Mouse (Mus musculus): ENCODE results near the gene Il16.

Il16 gene

DNA sequence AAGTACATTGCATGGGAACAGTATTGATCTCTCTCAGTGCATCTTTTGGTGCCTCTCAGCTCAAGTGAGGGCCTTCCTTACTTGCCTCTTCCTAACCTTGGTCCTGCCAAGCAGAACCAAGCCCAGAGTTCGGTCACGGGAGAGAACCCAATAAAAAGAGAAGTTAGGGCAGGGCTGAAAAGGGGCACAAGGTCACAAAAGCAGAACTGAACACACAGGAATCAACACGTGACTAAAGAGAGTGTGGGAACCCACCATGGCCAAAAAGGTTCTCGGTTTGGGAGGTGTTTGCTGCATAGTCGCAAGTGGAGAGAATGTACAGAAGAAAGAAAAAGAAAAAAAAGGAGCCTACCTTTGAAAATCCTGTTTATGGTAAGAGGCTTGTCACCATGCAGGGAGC, 100.0 kb downstream of the Il16 start:
- in situ Hi-C loops (cut with MboI, MseI) = loop anchor here (10.0 kb wide), 2 partner anchors 529 to 991 kb away; no protein-coding TSS in a partner anchor

DNA sequence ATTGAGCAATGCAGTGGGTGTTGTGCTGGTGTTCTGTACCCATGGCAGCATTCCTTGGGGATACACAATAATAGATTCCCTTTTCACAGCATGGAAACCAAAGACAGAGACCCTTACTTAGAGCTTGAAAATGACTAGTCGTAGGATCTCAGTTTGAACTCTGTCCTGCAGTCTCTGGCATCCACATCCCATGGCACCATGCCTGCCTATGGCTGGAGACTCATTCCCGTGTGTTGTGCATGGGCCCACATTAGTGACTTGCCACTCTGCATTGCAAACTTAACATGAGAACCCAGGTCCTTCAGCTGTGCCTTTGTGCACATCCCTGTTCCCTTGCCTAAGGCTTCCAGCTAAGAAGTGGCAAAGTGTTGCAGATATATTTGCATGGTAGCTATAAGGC, 100.8 kb downstream of the Il16 start:
- in situ Hi-C loops (cut with MboI, MseI) = loop anchor here (10.0 kb wide), 2 partner anchors 530 to 990 kb away; no protein-coding TSS in a partner anchor

DNA sequence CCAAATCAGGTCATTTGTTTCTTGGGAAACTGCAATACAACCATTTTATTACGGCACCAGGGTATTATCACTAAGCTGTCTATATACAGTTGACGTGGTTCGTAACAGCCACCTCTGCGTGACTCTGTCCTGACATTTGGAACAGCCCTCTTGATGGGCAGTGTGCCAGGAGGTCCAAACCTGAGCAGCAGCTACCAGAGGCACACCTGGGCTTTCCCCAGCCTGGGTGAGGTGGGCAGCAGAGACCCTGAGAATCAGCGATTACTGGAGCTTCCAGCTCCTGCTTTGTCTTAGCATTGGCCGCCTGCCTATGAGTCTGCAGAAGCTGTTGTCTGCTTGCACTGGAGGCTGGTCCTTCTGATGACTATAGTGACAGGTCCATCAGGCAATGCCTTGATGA, 101.9 kb downstream of the Il16 start:
- in situ Hi-C loops (cut with MboI, MseI) = loop anchor here (10.0 kb wide), 2 partner anchors 531 to 989 kb away; no protein-coding TSS in a partner anchor

DNA sequence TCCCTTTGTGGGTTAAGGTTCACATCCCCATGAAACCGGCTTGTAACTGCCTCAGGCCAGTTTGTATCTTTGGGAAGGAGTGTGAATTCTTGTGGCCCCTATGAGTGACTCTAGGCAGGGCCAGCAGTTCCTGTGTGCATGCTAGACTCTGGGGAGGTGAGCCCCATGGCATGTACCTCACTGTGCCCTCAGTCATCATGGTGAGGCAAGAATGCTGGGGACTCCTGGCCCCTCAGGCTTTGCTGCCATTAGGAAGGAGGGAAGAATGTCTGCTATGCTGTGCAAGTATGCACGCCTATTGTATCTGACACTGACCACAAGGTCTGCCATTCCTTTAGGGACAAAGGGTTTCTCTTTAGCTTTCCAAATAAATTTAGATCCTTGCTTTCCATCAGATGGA, 104.4 kb downstream of the Il16 start:
- in situ Hi-C loops (cut with MboI, MseI) = loop anchor here (10.0 kb wide), 2 partner anchors 534 to 986 kb away; no protein-coding TSS in a partner anchor

DNA sequence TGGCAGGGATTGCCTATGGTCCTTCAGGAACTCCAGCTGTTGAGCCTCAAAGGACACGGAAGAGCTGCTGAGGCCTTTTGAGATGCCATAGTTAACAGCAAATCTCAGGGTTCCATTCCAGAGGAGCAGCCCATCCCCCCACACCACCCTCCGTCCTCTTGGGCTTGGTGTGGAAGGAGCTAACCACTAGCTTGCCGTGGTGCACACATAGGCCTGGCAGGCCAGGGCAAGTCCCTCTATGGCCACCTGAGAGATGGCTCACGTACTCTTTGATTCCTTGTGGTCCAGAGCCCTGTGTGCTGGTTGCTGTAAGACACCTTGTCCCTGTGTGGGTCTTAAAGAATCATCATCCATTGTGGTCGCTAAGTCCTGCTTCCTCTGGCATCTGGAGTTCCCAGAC, 104.9 kb downstream of the Il16 start:
- in situ Hi-C loops (cut with MboI, MseI) = loop anchor here (10.0 kb wide), 2 partner anchors 534 to 986 kb away; no protein-coding TSS in a partner anchor

DNA sequence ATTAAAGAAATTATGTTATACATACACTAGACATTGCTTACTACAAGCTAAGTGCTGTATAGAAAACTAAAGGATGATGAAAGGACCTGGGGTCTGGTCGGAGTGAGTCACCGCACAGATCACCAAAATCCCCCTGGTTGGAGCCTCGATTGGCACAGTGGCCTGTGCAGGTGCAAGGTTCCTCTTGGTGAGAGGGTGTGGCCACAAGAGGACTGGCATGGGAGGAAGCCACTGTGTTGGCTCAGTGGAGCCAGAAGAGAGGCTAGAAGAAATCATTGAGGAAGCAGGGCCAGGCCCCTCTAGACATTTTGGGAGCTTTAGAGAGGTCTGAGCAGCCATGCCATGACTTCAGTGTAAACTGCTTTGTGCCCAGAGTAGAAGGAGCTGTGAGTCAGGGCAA, 106.4 kb downstream of the Il16 start:
- in situ Hi-C loops (cut with MboI, MseI) = no loop called here

DNA sequence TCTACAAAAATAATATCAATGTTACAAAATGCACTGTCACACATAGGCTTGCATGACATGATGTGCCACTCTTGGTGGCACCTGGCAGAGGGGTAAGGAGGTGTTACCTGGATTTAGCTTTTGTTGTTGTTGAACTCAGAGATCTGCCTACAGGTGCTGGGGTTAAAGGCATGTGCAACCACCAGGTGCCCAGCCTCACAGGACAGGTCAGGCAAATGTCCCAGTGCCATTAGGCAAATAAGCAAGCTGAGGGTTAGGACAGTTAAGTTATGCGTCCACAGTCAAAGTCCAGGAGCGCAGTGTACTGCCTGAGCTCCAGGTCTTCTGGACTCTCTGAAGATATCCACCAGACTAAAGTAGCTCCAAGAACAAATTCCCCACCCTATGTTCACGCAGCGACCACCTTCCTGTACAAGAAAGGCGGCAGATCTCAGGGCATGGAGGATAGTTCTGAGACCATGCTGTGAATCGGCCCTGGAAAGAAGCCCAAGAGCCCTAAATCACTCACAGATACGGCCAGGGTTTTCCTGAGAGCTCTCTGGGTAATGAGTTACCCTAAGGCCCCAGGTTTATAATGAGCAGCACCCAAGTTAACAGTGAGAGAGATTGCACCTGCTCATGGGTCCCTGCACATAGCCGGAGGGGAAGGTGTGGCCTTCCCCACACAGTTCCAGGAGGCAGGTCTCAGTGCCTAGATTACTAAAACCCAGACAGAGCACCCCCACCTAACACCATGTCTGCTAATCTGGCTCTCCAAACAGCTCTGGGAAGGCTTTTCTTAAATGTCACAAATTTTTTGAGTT, 107.5 kb downstream of the Il16 start:
- in situ Hi-C loops (cut with MboI, MseI) = no loop called here

DNA sequence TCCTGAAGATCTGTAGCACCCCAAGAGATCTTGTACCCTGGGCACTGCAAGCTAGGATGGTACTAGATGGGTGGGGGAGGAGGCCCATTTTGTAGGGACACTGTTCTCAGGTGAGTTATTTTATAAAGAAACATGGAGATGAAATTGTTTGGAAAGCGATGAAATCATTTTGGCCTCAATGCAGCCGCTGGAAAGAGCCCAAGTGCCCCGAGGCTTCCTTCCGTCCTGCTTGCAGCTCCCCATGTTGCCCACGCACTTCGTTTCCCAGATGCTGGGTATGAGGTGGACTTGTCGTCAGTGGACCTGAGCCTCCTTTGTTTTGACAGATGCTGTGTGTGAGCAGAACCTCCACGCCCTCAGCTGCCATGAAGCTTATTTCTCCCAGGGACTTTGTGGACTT, 109.1 kb downstream of the Il16 start:
- in situ Hi-C loops (cut with MboI, MseI) = no loop called here

DNA sequence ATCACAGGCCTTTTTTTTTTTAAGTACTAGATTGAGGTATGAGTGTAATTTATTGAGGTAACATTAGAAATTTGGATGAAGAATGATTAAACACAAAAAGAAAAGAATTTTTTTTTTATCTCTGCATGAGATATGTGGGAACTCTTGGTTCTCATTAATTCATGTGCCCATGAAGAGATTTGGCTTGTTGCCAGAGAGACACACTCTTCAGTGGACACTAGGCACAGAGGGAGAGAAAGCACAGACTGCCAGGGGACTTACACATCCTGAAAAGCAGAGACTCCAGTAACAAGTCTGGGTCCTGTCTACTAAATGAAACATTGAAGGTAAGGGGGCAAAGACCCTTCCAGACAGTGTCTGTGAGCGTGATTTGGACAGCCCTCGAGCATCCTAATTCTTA, 109.8 kb downstream of the Il16 start:
- in situ Hi-C loops (cut with MboI, MseI) = no loop called here

DNA sequence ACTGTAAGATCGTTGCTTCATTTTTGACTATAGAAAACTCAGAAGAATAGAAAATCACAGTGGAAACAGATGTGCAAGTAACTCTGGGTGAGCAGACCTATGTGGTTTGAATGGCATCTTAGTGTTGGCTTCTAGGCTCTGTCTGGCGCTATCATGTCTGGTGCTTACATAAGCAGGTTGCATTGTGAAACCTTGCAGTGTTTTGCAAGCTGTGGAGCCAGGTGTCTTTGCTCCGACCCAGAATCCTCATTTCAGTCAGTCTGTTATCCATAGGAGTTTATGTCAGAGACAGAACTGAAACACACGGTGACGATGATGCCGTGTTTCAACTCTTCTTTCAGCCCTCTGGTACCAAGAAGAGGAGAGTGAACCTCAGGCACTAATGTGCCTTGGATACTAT, 111.7 kb downstream of the Il16 start:
- in situ Hi-C loops (cut with MboI, MseI) = no loop called here

DNA sequence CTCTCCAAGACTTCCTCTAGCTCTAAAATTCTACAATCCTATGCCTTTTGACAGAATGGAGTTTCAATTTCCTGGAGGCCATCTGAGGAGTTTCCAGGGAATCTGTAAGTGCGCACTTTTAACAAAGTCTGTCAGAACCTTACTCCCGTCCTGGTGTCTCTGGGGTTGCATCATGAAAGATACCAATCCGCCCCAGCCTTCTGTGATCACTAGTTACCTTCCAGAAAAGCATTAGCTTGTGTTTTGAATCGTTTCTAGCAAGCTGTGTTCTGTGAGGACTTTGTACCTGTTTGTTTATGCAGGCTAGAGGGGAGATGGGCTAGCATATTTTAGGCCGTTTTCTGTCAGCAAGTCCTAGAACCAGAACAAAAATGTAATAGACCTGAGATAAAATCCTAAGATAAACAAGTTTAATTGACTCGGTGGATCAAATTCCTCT, 112.8 kb downstream of the Il16 start:
- in situ Hi-C loops (cut with MboI, MseI) = no loop called here

DNA sequence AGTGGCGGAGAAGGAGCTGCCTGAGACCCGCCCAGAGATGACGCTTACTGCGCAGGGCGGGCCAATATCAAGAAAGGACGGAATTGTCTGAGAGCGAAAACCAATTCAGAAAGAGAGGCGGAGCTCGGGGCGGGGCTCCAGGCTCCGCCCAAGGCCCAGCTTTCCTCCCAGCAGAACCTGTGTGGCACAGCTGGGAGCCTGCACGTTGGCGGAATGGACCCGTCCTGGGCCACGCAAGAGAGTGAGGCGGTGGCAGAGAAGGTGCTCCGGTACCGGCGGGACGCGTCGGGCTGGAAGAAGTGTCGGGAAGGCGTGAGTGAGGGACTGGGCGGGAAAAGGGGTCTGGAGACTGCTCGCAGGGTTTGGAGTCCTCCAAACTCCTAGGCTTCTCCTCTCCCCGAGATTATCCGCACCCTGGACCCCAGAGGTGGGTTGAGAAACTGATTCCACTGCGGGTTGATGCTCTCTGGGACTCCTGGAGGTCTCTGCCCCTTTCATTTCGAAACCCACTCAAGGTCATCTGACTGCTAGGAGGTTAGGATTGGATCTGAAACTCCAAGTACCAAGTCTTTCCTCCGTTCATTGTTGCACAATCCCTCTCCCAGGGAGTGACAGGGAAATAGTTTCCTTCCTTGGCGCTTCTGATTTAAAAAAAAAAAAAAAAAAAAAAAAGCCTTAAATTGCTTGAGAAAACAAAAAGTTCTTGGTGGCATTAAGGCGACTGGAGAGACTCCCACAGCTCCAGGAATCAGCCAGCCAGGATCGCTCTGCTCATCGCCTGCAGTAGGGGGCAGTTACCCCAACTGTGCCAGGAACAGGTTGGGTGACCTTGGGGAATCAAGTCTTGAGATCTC, 113.5 kb downstream of the Il16 start, which contains the start of gene Stard5:
Stard5 (plus strand) TSS at position 132 of the 854 bp plus-strand sequence.
- in situ Hi-C loops (cut with MboI, MseI) = no loop called here

DNA sequence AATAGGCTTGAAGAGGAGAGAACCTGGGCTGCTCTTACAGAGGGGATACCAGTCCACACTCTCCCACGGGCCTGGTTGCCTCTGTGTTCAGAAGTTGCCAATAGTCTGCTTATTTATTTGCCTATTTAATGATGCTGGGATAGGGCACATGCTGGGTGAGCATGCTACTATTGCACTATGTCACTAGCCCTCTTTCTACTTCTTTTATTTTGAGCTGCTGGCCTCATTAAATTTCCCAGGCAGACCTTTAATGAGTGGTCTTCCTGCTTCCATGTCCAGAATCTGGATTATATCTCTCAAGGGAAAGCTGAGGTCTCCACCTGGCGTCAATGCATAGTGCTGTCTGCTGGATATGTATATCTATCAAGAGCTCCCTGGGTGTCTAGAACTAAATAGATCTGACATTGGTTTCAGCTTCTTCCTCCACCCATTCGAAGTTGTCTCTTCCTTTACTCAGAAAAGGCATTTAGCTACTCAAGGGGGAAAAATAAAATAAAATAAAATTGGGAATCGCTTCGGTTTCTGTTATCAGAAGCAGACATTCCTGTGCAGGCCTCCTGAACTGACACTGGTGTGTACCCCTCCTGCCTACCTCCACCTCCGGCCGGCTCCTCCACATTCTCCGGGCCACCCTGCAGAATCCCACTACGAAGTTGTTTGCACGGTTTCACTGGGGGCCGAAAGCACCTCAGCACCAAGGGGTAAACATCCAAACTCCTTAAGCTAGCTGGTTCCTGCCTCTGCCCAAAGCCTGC, 114.3 kb downstream of the Il16 start:
- in situ Hi-C loops (cut with MboI, MseI) = no loop called here

DNA sequence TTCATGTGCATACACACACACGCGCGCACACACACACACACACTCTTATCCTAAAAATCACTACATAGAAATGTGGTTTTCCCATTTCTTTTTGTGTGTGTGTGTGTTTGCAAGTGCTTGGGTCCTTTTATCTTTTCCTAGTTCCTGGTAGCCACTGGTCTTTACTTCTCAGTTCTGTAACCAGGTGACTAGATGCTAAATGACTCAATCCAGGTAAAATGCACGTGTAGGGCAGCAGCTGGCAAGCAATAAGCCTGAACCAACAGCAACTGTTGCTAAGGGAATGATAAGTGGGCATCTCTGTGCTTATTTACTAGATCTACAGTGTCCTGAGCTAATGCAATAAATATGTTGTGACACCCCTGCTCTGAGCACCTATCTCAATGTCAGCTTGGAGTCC, 118.2 kb downstream of the Il16 start:
- in situ Hi-C loops (cut with MboI, MseI) = no loop called here

DNA sequence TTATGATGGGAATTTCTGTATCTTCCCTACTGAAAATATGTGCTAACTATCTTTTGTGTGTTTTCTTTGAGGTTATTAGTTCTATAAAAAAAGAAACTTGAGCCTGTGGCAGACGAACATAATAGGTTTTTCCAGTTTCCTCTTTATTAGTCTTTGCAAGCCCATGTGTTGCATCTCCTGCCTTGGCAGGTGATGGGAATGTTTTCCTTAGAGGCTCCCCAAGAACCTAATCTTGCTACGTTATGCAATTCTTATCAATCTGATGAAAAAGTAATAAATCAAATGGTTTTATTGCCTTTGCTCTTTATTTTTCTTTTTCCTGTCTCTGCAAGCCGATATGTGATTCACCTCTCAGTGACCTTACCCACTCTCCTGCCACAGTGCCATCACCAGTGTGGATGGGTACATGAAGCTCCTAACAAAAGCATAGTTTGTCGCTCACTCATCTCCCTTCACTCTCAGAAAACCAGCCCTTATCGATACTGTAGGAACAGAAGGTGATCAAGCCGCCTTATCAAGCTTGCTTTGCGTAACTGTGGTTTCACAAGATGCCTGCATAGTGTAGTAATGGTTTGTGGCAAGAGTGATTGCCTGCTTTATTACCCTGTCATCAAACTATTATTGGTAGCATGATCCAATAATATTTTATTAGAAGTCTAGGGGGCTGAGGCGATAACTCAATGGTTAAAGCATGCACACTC, 118.8 kb downstream of the Il16 start:
- in situ Hi-C loops (cut with MboI, MseI) = no loop called here

DNA sequence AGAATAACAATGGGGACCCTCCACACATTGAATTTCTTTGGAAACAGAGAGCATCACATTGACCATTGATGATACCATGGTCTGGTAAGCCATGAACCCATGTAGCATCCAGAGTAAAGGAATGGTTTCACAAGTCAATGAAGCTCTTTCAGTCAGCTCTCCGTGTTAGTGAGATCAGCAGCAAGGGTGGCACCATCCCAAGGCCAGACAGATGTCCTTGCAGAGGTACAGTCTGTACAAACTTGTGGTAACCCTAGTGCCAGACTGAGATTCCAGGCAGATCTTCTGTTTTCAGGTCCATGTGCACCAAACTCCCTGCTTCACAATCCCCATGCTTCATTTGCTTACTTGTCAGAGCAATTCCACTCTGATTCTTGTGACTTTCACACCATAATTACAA, 121.5 kb downstream of the Il16 start:
- in situ Hi-C loops (cut with MboI, MseI) = no loop called here

DNA sequence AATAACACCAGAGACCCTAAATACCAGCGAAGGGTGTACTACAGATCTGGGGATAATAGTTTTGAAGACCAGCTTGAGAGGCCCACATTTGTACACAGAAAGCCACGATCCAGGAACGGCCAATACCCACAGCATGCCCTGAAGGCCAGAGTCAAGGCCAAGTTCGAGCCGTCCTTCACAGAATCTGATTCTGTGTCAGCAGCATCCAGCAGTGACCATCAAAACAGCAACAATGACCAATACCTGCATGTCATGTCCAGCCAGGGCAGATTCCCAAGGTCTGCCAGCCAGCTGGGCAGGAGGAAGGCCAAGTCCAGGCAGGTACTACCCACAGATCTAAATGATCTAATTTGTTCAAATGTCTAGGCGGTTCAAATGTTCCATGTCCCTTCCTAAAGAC, 122.9 kb downstream of the Il16 start:
- in situ Hi-C loops (cut with MboI, MseI) = no loop called here

DNA sequence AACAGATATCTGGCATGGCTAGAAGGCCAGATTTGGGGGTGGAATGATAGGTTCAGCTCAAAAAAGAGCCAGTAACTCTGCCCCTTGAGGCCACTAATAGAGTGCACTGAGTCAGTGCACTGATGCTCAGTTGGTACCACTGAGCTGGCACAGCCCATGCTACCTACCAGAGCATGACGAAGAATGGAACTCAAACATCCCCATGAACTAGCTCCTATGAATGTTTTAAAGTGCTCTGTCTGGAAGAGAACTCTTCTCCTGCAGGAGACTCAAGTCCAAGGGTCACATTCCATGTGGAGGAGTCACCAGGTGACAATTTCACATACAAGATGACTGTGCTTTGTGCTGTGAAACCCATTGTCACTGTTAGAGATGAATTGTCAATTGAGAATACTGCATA, 126.8 kb downstream of the Il16 start:
- in situ Hi-C loops (cut with MboI, MseI) = loop anchor here (10.0 kb wide), 1 partner anchor 256 kb away; no protein-coding TSS in a partner anchor

DNA sequence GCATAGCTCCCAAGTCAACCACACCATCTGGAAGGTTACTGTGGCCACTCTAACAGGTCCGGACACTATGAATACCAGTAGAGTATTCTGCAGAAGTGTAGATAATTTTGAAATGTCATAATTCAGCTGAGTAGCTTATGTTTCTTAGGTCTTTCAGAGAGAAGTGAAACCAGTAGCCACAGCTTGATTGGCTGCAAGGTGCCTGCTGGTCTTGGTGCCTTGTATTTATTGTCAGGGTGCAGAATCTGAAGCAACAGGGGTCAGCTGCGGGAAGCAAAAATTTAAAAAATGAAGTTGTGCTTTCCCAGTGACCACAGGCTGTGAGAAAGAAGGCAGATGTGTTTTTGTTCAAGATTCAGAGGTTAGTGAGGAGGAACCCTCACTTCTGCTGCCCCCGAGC, 129.3 kb downstream of the Il16 start:
- in situ Hi-C loops (cut with MboI, MseI) = loop anchor here (10.0 kb wide), 1 partner anchor 259 kb away; no protein-coding TSS in a partner anchor

DNA sequence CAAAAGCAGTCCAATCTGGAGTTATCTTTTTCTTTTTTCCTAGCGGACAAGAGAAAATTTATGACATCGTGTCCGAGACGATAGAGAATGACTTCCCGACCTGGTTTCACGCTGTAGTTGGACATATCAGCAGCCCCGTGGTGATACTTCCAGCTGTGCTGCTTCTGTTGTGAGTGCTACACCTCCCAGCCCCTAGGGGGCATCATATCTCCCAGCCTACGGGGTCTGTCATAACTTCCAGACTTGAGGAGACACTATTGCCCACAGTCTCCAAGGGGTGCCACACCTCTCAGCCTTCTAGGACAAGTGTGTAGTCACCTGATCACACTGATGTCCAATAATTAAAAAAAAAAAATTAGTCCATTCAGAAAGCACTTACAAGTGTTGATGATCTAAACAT, 129.7 kb downstream of the Il16 start:
- in situ Hi-C loops (cut with MboI, MseI) = loop anchor here (10.0 kb wide), 1 partner anchor 259 kb away; no protein-coding TSS in a partner anchor

DNA sequence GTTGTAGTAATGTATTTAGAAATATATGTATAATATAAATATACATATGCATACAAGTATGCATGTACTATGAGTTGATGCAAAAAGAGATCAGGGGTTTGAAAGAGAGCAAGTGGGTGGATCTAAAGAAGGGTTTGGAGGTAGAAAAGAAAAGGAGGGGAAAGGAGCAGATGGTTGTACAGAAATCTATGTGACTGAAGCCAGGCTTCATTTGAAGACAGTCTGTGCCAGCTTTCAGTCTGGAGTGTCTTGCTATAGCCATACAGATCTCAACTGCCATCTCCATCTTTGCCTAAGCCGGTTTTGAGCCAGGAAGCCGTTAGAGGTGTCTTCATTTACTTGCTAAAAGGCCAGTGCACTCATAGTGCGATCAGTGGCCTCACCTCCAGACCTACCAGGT, 130.3 kb downstream of the Il16 start:
- in situ Hi-C loops (cut with MboI, MseI) = loop anchor here (10.0 kb wide), 1 partner anchor 260 kb away; no protein-coding TSS in a partner anchor

Measured in T-helper 2 cell (primary cell).